Mouse (Mus musculus) limb, embryonic 11.5 days (tissue): Measurements from ENCODE around the gene Kat2b. TPM values are rescaled to one million over a fixed set of nuclear protein-coding genes. Genes with fewer than 3 reads are reported as not detected.

ENCODE experiments used
- ATAC-seq: fragments of 200-750 bp; cut with Nextera tagmentation; 2 replicates; pipeline ENCODE4 v1.8.0; 2017; ENCODE audit warnings: low read depth; ENCODE audit not compliant: insufficient number of reproducible peaks, low FRiP score, low TSS enrichment
- DNase-seq: peaks from one replicate; pipeline ENCODE4 v3.0.0-alpha.2; 2015; ENCODE audit warnings: low spot score
- H3K27ac ChIP-seq: fragments of 300-500 bp; sonication (generic); replicated peaks from 2 replicates; pipeline ENCODE4 v1.5.1; 2014; ENCODE audit warnings: low read depth, mild to moderate bottlenecking, low read length
- H3K27me3 ChIP-seq: fragments of 300-500 bp; sonication (generic); 2 replicates; pipeline ENCODE4 v1.6.1; 2014; ENCODE audit warnings: mild to moderate bottlenecking, low read length, mixed read lengths; ENCODE audit not compliant: control insufficient read depth, insufficient read depth
- H3K36me3 ChIP-seq: fragments of 300-500 bp; sonication (generic); 2 replicates; pipeline ENCODE4 v1.6.1; 2014; ENCODE audit warnings: mild to moderate bottlenecking, low read length, moderate library complexity, mixed read lengths; ENCODE audit not compliant: control insufficient read depth, insufficient read depth
- H3K4me1 ChIP-seq: fragments of 300-500 bp; sonication (generic); 2 replicates; pipeline ENCODE4 v1.6.1; 2014; ENCODE audit warnings: low read length, mixed read lengths; ENCODE audit not compliant: control insufficient read depth, insufficient read depth
- H3K4me2 ChIP-seq: fragments of 300-500 bp; sonication (generic); 2 replicates; pipeline ENCODE4 v1.6.1; 2014; ENCODE audit warnings: low read depth, mild to moderate bottlenecking, moderate library complexity; ENCODE audit not compliant: severe bottlenecking
- H3K4me3 ChIP-seq: fragments of 300-500 bp; sonication (generic); 2 replicates; pipeline ENCODE4 v1.5.1; 2014; ENCODE audit warnings: low read depth, low read length
- H3K9ac ChIP-seq: fragments of 300-500 bp; sonication (generic); 2 replicates; pipeline ENCODE4 v1.6.1; 2014; ENCODE audit warnings: mild to moderate bottlenecking, low read length
- H3K9me3 ChIP-seq: fragments of 300-500 bp; sonication (generic); 2 replicates; pipeline ENCODE4 v1.6.1; 2016; ENCODE audit warnings: low read length; ENCODE audit not compliant: control insufficient read depth
- WGBS: fragments of 180-500 bp; shearing (Covaris S2); extraction: QIAGEN DNeasy Blood & Tissue Kit; methylation state at CpG from one replicate; pipeline ENCODE4 v1.1.7; 2014; 5-methylcytosine and 5-hydroxymethylcytosine counted together
- polyA plus RNA-seq: library from polyadenylated mRNA; unstranded; fragments of >200 nt; fragmentation: Nextera tagmentation; extraction: Ambion mirVana; gene quantifications from 2 replicates; pipeline ENCODE4 v1.2.1, GENCODE M21; 2014

Gene Kat2b
- polyA plus RNA-seq, 1 experiment from 2014 or later: 2.9 TPM

DNA sequence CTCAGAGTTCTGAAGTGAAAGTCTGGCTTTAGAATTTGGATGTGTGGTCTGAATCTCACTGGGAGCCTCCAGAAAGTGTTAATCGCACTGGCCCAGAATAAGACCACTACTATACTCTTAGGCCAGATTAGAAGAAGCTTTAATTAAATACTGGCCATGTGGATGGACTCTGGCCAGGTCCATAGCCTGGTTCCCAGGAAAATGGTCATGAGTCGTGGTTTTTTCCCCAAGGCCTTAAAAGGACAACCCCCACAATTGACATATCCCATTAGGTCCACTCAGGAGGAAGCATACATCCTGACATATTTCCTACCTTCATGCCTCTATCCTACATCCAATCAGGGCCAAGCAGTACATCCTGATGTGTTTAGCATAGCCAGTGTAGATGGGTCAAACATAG, 10.5 kb downstream of the Kat2b start:
- WGBS: 92% methylated on average over 2 of the region's 2 CpGs
- no peak for ATAC-seq

DNA sequence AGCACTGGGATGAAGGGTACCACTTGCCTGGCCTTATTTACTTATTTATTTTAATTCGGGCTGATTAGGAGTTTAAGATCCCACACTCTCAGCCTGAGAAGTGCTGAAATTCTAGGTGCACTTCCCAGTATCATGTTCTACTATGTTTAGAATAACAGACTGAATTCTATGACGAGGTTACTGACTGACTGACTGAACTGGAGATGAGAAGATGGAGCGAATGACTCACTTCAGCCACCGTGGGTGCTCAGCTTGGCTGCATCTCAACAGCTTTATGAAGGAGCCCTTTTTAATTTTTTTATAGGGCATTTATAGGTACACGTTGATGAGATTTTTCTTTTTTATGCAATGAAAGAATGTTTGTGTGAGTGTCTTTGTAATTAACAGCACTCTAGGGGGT, 11.1 kb downstream of the Kat2b start:
- Histone ChIP-seq H3K36me3 (no peaks in the 10 kb centered on the region), H3K4me1 (no peaks in the 10 kb centered on the region), H3K9ac (no peak overlapping the region), H3K27me3 (no peaks in the 10 kb centered on the region), H3K9me3 (no peaks in the 10 kb centered on the region), H3K27ac (no peak overlapping the region), H3K4me2 (no peak overlapping the region), H3K4me3 (no peak overlapping the region)
- DNase-seq (no peak), ATAC-seq (no peak)
- WGBS: 81% methylated on average over 5 of the region's 5 CpGs

More for the DNA sequence above, 10.5 kb downstream of the Kat2b start:
- Histone ChIP-seq H3K4me2 (no peak overlapping the region), H3K36me3 (no peaks in the 10 kb centered on the region), H3K27me3 (no peaks in the 10 kb centered on the region), H3K9ac (no peak overlapping the region), H3K4me3 (no peak overlapping the region), H3K4me1 (no peaks in the 10 kb centered on the region), H3K9me3 (no peaks in the 10 kb centered on the region), H3K27ac (no peak overlapping the region)
- no peak for DNase-seq

DNA sequence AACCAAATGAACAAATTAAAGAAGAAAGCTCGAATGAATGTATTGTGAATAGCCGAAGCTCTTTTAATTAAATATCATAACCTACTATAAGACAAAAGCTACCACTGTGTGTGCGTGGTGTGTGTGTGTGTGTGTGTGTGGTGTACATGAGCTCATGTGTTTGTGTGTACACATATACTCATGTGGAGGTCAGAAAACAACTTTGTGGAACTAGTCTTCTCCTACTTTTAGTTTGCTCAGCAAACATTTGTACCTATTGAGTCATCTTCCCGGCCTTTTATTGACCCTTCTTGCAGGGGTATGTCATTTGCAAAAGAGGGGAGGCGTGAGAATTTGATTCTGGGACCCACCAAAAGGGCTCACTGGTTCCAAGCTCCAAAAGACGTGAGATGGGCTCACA, 11.6 kb downstream of the Kat2b start:
- Histone ChIP-seq H3K4me3 (no peak overlapping the region), H3K9me3 (no peaks in the 10 kb centered on the region), H3K27ac (no peak overlapping the region), H3K36me3 (no peaks in the 10 kb centered on the region), H3K9ac (no peak overlapping the region), H3K27me3 (no peaks in the 10 kb centered on the region), H3K4me2 (no peak overlapping the region), H3K4me1 (no peaks in the 10 kb centered on the region)
- ATAC-seq: no peak
- 76% methylated on average over 6 of the region's 6 CpGs for WGBS
- DNase-seq: no peak

DNA sequence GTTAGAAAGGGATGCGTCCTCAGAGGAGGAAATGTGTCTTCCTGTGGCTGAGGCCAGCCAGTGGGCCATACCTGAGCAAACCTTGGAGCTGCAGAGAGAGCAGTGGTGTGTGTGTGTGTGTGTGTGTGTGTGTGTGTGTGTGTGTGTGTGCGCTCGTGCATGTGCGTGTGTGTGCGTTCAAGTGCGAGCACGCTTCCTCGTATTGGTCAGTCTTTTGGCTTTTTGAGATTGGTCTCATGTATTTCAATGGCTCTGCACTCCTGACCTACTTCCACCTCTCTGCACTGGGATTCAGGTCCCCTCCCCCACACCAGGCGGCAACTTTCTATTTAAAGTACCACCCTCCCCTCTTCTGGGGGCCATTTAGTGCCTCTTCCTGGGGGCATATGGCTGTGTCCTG, 12.1 kb downstream of the Kat2b start:
- no peaks in the 10 kb centered on the region for H3K27me3 ChIP-seq
- no peak overlapping the region for H3K9ac ChIP-seq
- H3K9me3 ChIP-seq: no peaks in the 10 kb centered on the region
- no peak overlapping the region for H3K27ac ChIP-seq
- WGBS: 70% methylated on average over 9 of the region's 9 CpGs
- H3K4me2 ChIP-seq: no peak overlapping the region
- DNase-seq: no peak
- no peaks in the 10 kb centered on the region for H3K36me3 ChIP-seq
- no peak for ATAC-seq
- H3K4me3 ChIP-seq: no peak overlapping the region
- no peaks in the 10 kb centered on the region for H3K4me1 ChIP-seq

DNA sequence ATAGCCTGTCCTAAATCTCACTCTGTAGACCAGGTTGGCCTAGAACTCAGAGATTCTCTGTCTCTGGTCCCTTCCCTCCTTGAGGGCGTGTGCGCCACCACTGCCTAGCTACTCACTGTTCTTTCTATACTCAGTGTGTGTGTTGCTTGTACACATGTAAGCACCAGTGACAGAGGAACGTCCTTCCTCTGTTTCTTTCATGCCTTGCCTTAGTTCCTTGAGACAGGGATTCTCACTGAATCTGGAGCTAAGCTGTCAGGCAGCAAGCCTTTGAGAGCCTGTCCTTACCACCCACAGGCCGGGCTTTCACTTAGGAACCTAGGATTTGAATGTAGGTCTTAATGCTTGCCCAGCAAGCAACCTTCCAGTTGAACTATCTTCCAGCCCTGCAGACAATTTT, 13.0 kb downstream of the Kat2b start:
- Histone ChIP-seq H3K27ac (no peak overlapping the region), H3K36me3 (no peaks in the 10 kb centered on the region), H3K9ac (no peak overlapping the region), H3K4me1 (no peaks in the 10 kb centered on the region), H3K4me3 (no peak overlapping the region), H3K27me3 (no peaks in the 10 kb centered on the region), H3K4me2 (no peak overlapping the region), H3K9me3 (no peaks in the 10 kb centered on the region)
- DNase-seq: no peak
- WGBS: 73% methylated on average over 4 of the region's 4 CpGs
- ATAC-seq: no peak

DNA sequence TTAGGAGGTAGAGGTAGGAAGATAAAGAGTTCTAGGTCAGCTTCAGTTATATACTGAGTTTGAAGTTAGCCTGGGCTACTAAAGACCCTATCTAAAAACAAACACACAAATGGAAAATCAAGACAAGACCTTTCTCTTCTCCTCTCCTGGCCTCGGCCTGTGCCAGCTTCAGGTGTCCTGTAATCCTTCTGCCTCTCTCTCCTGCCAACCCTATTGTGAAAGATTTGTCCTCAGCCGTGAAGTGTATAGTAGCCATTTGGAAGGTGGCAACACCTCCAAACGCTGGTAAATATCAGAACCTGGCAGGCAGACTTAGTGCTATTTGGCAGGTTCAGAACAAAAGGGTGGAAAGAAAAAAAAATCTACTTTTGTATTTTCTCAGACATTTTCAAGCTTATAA, 13.6 kb downstream of the Kat2b start:
- H3K4me1 ChIP-seq: no peaks in the 10 kb centered on the region
- H3K27ac ChIP-seq: no peak overlapping the region
- DNase-seq (no peak), ATAC-seq (no peak)
- no peak overlapping the region for H3K4me3 ChIP-seq
- H3K4me2 ChIP-seq: no peak overlapping the region
- no peak overlapping the region for H3K9ac ChIP-seq
- 62% methylated on average over 3 of the region's 3 CpGs for WGBS
- H3K36me3 ChIP-seq: no peaks in the 10 kb centered on the region
- H3K27me3 ChIP-seq: no peaks in the 10 kb centered on the region
- H3K9me3 ChIP-seq: no peaks in the 10 kb centered on the region

DNA sequence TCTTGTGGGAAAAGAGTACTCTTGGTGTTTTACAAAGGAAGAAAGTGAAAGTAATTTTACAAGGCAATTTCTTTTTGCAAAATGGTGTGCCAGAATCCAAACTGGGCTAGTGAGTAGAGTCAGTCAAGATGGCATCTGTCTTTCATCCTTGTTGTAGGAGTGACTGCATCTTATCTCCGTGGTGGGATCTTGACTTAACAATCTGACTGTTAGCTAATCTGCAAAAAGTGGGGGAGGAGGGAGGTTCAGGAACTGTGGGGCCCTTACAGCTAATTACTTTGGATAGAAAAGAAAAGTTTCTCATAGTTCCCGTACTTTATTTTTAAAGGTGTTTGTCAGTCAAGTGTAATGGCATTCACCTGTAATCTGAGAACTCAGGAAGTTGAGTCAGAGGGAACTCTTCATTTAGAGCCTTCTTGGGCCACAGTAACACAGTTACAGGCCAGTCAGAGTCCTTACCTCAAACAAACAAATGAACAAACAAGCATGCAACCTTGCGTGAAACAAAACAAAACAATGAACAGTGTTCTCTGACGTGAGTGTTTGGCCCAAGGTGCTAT, 15.4 kb downstream of the Kat2b start:
- H3K9me3 ChIP-seq: no peaks in the 10 kb centered on the region
- WGBS: 62% methylated on average over 4 of the region's 4 CpGs
- ATAC-seq (no peak), DNase-seq (no peak)
- H3K9ac ChIP-seq: no peak overlapping the region
- H3K27ac ChIP-seq: no peak overlapping the region
- H3K4me3 ChIP-seq: no peak overlapping the region
- H3K4me1 ChIP-seq: no peaks in the 10 kb centered on the region
- H3K4me2 ChIP-seq: no peak overlapping the region
- H3K36me3 ChIP-seq: no peaks in the 10 kb centered on the region
- H3K27me3 ChIP-seq: no peaks in the 10 kb centered on the region

DNA sequence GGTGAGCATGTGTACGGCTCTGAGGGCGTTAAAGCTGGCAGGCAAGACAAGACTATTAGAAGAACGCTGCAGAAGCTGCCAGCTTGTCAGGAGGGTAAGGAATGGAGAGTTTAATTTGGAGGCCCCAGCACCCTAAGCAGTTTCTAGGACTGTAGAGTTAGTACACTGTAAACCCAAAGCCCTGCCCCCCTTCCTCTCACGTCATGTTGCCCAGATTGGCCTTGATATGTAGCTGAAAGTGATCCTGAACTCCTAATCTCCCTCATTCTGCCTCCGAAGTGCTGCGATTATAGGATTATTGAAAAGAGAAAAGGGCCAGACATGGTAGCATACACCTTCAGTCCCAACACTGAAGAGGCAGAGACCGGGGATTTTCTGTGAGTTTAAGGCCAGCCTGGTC, 16.1 kb downstream of the Kat2b start:
- WGBS: 89% methylated on average over 7 of the region's 7 CpGs

DNA sequence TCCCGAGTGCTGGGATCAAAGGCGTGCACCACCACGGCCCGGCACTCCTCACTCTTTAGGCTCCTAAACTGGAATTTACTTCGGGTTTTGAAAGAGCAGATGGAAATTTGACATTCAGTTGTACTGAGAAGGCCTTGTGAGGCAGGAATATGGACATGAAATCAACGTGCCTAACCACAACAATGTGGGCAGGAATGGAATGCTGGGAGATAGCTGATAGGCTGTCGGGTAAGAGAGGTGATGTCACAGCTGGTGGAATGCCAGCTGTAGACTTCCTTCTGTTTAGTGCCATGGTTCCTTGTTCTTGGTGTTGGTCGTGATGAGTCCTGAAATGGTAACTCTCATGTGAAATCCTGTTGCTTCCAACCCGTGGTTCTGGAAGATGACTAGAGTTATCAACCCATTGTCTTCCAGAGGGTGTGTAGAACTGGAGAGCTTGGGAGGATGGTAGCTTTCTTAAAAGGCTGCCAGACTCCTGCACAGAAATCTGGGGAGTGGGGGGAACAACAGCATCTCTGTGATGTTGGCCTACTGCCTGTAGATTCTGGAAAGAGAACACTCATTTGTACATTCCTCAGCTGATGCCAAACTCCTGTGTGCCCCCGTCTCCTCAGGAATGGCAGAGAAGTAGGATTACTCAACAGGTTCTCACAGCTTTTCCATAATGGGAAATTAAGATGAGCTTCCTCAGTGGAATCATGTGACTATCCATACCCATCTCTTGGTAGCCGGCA, 17.4 kb downstream of the Kat2b start:
- Histone ChIP-seq H3K36me3 (no peaks in the 10 kb centered on the region), H3K27ac (no peak overlapping the region), H3K9ac (no peak overlapping the region), H3K4me2 (no peak overlapping the region), H3K4me1 (no peaks in the 10 kb centered on the region), H3K27me3 (no peaks in the 10 kb centered on the region), H3K9me3 (no peaks in the 10 kb centered on the region), H3K4me3 (no peak overlapping the region)
- 91% methylated on average over 11 of the region's 11 CpGs for WGBS
- no peak for DNase-seq
- ATAC-seq: no peak

More for the DNA sequence above, 16.1 kb downstream of the Kat2b start:
- Histone ChIP-seq H3K27ac (no peak overlapping the region), H3K4me1 (no peaks in the 10 kb centered on the region), H3K9me3 (no peaks in the 10 kb centered on the region), H3K4me3 (no peak overlapping the region), H3K9ac (no peak overlapping the region), H3K27me3 (no peaks in the 10 kb centered on the region), H3K36me3 (no peaks in the 10 kb centered on the region), H3K4me2 (no peak overlapping the region)
- DNase-seq (no peak), ATAC-seq (no peak)
